ENCODE assay signal across 13 mouse cellular contexts in the genomic region with DNA sequence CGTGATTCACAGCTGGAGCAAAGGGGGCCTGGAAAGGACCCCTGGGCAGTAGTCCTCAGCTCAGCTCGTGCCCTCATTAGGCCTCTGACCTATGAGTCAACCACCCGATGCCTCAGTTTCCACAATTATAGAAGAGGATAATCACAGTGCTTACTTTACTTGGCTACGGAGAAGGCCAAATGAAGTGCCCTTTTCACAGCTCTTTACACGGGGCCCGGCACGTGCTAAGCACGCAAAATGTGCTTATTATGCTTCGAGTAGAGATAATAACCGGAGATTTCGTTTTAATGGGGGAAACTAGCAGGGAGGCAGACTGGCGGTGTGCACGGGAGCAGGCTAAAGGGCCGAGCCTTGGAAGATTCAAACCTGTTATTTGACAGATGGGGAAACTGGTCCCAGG.
DNase-seq lines count a peak whose midpoint lies in the region; ATAC-seq and TF ChIP-seq lines count a peak whose summit lies in the region.
"Had no signal": no experiment of that assay in that cellular context is flagged by ENCODE, and none has a peak within 500 bp of the region (broad histone marks: within the 10 kb centered on the region; RNA-seq: fewer than 3 reads in every experiment).

No protein-coding gene starts in this region.

- H3K4me3 ChIP-seq in forebrain, embryonic 12.5 days (replicated peaks) = no peak overlapping the region
- H3K4me3 ChIP-seq in forebrain, embryonic 11.5 days (ENCODE audit: low read depth, low read length) = no peak overlapping the region
- no peak overlapping the region for H3K4me3 ChIP-seq in lung, embryonic 14.5 days (ENCODE audit: low read depth, low read length)
- no peak overlapping the region for H3K4me3 ChIP-seq in intestine, embryonic 14.5 days (ENCODE audit: low read depth, low read length)
- H3K4me3 ChIP-seq in liver, embryonic 15.5 days (replicated peaks) = no peak overlapping the region
- H3K4me3 ChIP-seq: embryonic facial prominence, embryonic 12.5 days; limb, embryonic 12.5 days; myocyte had no signal

- no peak overlapping the region for H3K27ac ChIP-seq in forebrain, embryonic 12.5 days
- no peak overlapping the region for H3K27ac ChIP-seq in forebrain, embryonic 11.5 days (ENCODE audit: low read depth, low read length)
- H3K27ac ChIP-seq in lung, embryonic 14.5 days (ENCODE audit: low read depth) = peak overlapping the region; percentile 82; the same call in 1 of the 2 replicates
- peak overlapping the region; percentile 14 for H3K27ac ChIP-seq in intestine, embryonic 14.5 days (ENCODE audit: low read depth)
- peak overlapping the region; percentile 67 for H3K27ac ChIP-seq in liver, embryonic 15.5 days (replicated peaks)

- 0 out of 2 replicates have a peak, but pooled peaks have one; percentile 49 for ATAC-seq in forebrain, embryonic 12.5 days (ENCODE audit: low FRiP score)
- ATAC-seq in forebrain, embryonic 11.5 days (replicated peaks; ENCODE audit: low FRiP score) = no peak
- 0 out of 2 replicates have a peak, but pooled peaks have one; percentile 8 for ATAC-seq in lung, embryonic 14.5 days (ENCODE audit: insufficient read depth)
- no peak for ATAC-seq in intestine, embryonic 14.5 days (replicated peaks; ENCODE audit: low FRiP score, low TSS enrichment, low read depth)
- ATAC-seq in liver, embryonic 15.5 days (ENCODE audit: insufficient read depth) = no peak

- no peaks in the 10 kb centered on the region for H3K27me3 ChIP-seq in forebrain, embryonic 12.5 days
- no peaks in the 10 kb centered on the region for H3K27me3 ChIP-seq in forebrain, embryonic 11.5 days (ENCODE audit: control insufficient read depth, insufficient read depth, low read length)
- H3K27me3 ChIP-seq in lung, embryonic 14.5 days (ENCODE audit: insufficient read depth, low read length) = no peaks in the 10 kb centered on the region
- H3K27me3 ChIP-seq in intestine, embryonic 14.5 days (replicated peaks; ENCODE audit: control insufficient read depth, insufficient read depth, low read length) = no peaks in the 10 kb centered on the region
- no peaks in the 10 kb centered on the region for H3K27me3 ChIP-seq in liver, embryonic 15.5 days
- H3K27me3 ChIP-seq: embryonic facial prominence, embryonic 12.5 days; limb, embryonic 12.5 days had no signal

- TF ChIP-seq CTCF in lung, embryonic 14.5 days (IDR thresholded peaks at IDR 0.05; ENCODE audit: low read depth) = no peak

- WGBS in forebrain, embryonic 12.5 days = 40% methylated on average over 14 of the region's 14 CpGs
- WGBS in forebrain, embryonic 11.5 days = 51% methylated on average over 14 of the region's 14 CpGs
- WGBS in lung, embryonic 14.5 days = 40% methylated on average over 14 of the region's 14 CpGs
- WGBS in intestine, embryonic 14.5 days = 68% methylated on average over 14 of the region's 14 CpGs
- WGBS in liver, embryonic 15.5 days (ENCODE audit: insufficient replicate concordance) = 72% methylated on average over 14 of the region's 14 CpGs

- no peaks in the 10 kb centered on the region for H3K9me3 ChIP-seq in forebrain, embryonic 12.5 days
- H3K9me3 ChIP-seq in forebrain, embryonic 11.5 days (ENCODE audit: control insufficient read depth, low read length) = no peaks in the 10 kb centered on the region
- no peaks in the 10 kb centered on the region for H3K9me3 ChIP-seq in lung, embryonic 14.5 days (ENCODE audit: low read depth, low read length)
- H3K9me3 ChIP-seq in intestine, embryonic 14.5 days (ENCODE audit: control insufficient read depth, low read length) = no peaks in the 10 kb centered on the region
- no peaks in the 10 kb centered on the region for H3K9me3 ChIP-seq in liver, embryonic 15.5 days (replicated peaks)
- H3K9me3 ChIP-seq: embryonic facial prominence, embryonic 12.5 days; limb, embryonic 12.5 days had no signal

- H3K4me2 ChIP-seq in forebrain, embryonic 12.5 days = no peak overlapping the region
- no peak overlapping the region for H3K4me2 ChIP-seq in forebrain, embryonic 11.5 days (ENCODE audit: low read depth, low read length, severe bottlenecking)
- H3K4me2 ChIP-seq in lung, embryonic 14.5 days = no peak overlapping the region
- no peak overlapping the region; the same call in 1 of the 2 replicates for H3K4me2 ChIP-seq in intestine, embryonic 14.5 days (ENCODE audit: low read length)
- H3K4me2 ChIP-seq in liver, embryonic 15.5 days = no peak overlapping the region
- H3K4me2 ChIP-seq: embryonic facial prominence, embryonic 12.5 days; limb, embryonic 12.5 days had no signal

- H3K4me1 ChIP-seq in forebrain, embryonic 12.5 days = peaks cover 20% of the 10 kb centered on the region
- peaks cover 6% of the 10 kb centered on the region for H3K4me1 ChIP-seq in forebrain, embryonic 11.5 days (replicated peaks; ENCODE audit: control insufficient read depth, insufficient read depth, low read length)
- H3K4me1 ChIP-seq in lung, embryonic 14.5 days (ENCODE audit: insufficient read depth) = peaks cover 31% of the 10 kb centered on the region
- H3K4me1 ChIP-seq in intestine, embryonic 14.5 days (replicated peaks; ENCODE audit: control insufficient read depth, insufficient read depth, low read length) = peaks cover 14% of the 10 kb centered on the region
- peaks cover 54% of the 10 kb centered on the region for H3K4me1 ChIP-seq in liver, embryonic 15.5 days (replicated peaks)

- DNase-seq in forebrain, embryonic 11.5 days (ENCODE audit: low spot score) = no peak
- DNase-seq in lung, embryonic 14.5 days = no peak
- no peak for DNase-seq in lung, postnatal 25 days (ENCODE audit: low spot score)
- no peak for DNase-seq in intestine, embryonic 14.5 days (ENCODE audit: low spot score)
- DNase-seq in natural killer cell, adult 2 months (ENCODE audit: low spot score in 2 of 2) = no peak
- DNase-seq in left cerebral cortex, postnatal 36 days (ENCODE audit: low spot score in 2 of 2) = no peak
- DNase-seq: cerebellum, adult 11 months; retina, postnatal 1 day had no signal

- H3K36me3 ChIP-seq in forebrain, embryonic 12.5 days (replicated peaks) = no peaks in the 10 kb centered on the region
- H3K36me3 ChIP-seq in forebrain, embryonic 11.5 days (ENCODE audit: control insufficient read depth, insufficient read depth, low read length) = no peaks in the 10 kb centered on the region
- no peaks in the 10 kb centered on the region for H3K36me3 ChIP-seq in lung, embryonic 14.5 days (ENCODE audit: insufficient read depth)
- H3K36me3 ChIP-seq in intestine, embryonic 14.5 days (ENCODE audit: control insufficient read depth, insufficient read depth, low read length) = no peaks in the 10 kb centered on the region
- H3K36me3 ChIP-seq in liver, embryonic 15.5 days (replicated peaks) = no peaks in the 10 kb centered on the region
- H3K36me3 ChIP-seq: embryonic facial prominence, embryonic 12.5 days; limb, embryonic 12.5 days had no signal

- intact Hi-C loops in left cerebral cortex, postnatal 36 days (cut with DNase I) = no loop called here

- no peak overlapping the region; the same call in 1 of the 2 replicates for H3K9ac ChIP-seq in forebrain, embryonic 12.5 days
- no peak overlapping the region for H3K9ac ChIP-seq in forebrain, embryonic 11.5 days (ENCODE audit: low read length)
- no peak overlapping the region for H3K9ac ChIP-seq in lung, embryonic 14.5 days
- no peak overlapping the region for H3K9ac ChIP-seq in intestine, embryonic 14.5 days (ENCODE audit: low read length)
- no peak overlapping the region for H3K9ac ChIP-seq in liver, embryonic 15.5 days
- H3K9ac ChIP-seq: embryonic facial prominence, embryonic 12.5 days had no signal

Comparison
In these comparisons a context has a peak if more than half of its experiments do, and no peak if none do; other contexts are left out.
1. ATAC-seq: peak in forebrain, embryonic 12.5 days (single experiment) and lung, embryonic 14.5 days (single experiment); none in forebrain, embryonic 11.5 days (single experiment), intestine, embryonic 14.5 days (single experiment) and liver, embryonic 15.5 days (single experiment).
2. H3K27ac ChIP-seq: peak in lung, embryonic 14.5 days (single experiment), intestine, embryonic 14.5 days (single experiment) and liver, embryonic 15.5 days (single experiment); none in forebrain, embryonic 12.5 days (single experiment) and forebrain, embryonic 11.5 days (single experiment).